Mouse (Mus musculus) bone marrow macrophage, adult 2 months (primary cell): ENCODE measurements around the gene Tbc1d8. TPM values are rescaled to one million over a fixed set of nuclear protein-coding genes. Genes with fewer than 3 reads are reported as not detected.

ENCODE experiments used
- H3K27ac ChIP-seq: 2 replicates; pipeline ENCODE4 v1.5.1; 2012; ENCODE audit warnings: low read depth, low read length; ENCODE audit not compliant: insufficient read depth
- H3K4me1 ChIP-seq: 2 replicates; pipeline ENCODE4 v1.6.1; 2012; ENCODE audit warnings: low read length; ENCODE audit not compliant: control insufficient read depth, insufficient read depth
- H3K4me3 ChIP-seq: 2 replicates; pipeline ENCODE4 v1.5.1; 2012; ENCODE audit warnings: mild to moderate bottlenecking, low read length, moderate library complexity; ENCODE audit not compliant: insufficient read depth
- CTCF ChIP-seq: IDR thresholded peaks from 2 replicates; pipeline ENCODE4 v1.5.1; 2012; ENCODE audit warnings: low read depth, mild to moderate bottlenecking, low read length, moderate library complexity
- POLR2A ChIP-seq: IDR thresholded peaks from 2 replicates; pipeline ENCODE4 v1.6.1; 2012; ENCODE audit warnings: mild to moderate bottlenecking, low read depth, low read length, borderline replicate concordance
- polyA plus RNA-seq: library from polyadenylated mRNA; stranded (reverse); fragments of >200 nt; gene quantifications from 2 replicates; pipeline ENCODE4 v1.2.4, GENCODE M21; 2012; ENCODE audit not compliant: missing spikeins, insufficient read depth, insufficient read length

Gene Tbc1d8
- polyA plus RNA-seq, 1 experiment: 78.2 TPM

- Histone ChIP-seq H3K4me1 (no peaks in the 10 kb centered on the region), H3K27ac (no peak overlapping the region), H3K4me3 (no peak overlapping the region)
- no peak for TF ChIP-seq CTCF
- no peak for TF ChIP-seq POLR2A
These were observed 48.5 kb downstream of the Tbc1d8 start for GRCm38 (mm10) chr1:39430020-39430419.

GRCm38 (mm10) chr1:39429015-39429414 is 49.5 kb downstream of the Tbc1d8 start:
- no peak for TF ChIP-seq POLR2A
- no peak for TF ChIP-seq CTCF
- Histone ChIP-seq H3K27ac (no peak overlapping the region), H3K4me1 (no peaks in the 10 kb centered on the region), H3K4me3 (no peak overlapping the region)

- Histone ChIP-seq H3K27ac (no peak overlapping the region), H3K4me1 (no peaks in the 10 kb centered on the region), H3K4me3 (no peak overlapping the region)
- TF ChIP-seq POLR2A (no peak), CTCF (no peak)
These were observed 50.3 kb downstream of the Tbc1d8 start for GRCm38 (mm10) chr1:39428280-39428679.

- Histone ChIP-seq H3K4me3 (no peak overlapping the region), H3K4me1 (no peaks in the 10 kb centered on the region), H3K27ac (no peak overlapping the region)
- TF ChIP-seq CTCF (no peak), POLR2A (no peak)
These were observed 53.1 kb downstream of the Tbc1d8 start for GRCm38 (mm10) chr1:39425497-39425896.

GRCm38 (mm10) chr1:39420987-39421386 is 57.6 kb downstream of the Tbc1d8 start:
- TF ChIP-seq CTCF (no peak), POLR2A (no peak)
- Histone ChIP-seq H3K4me3 (no peak overlapping the region), H3K27ac (no peak overlapping the region), H3K4me1 (no peaks in the 10 kb centered on the region)

GRCm38 (mm10) chr1:39418852-39419251 is 59.7 kb downstream of the Tbc1d8 start:
- Histone ChIP-seq H3K4me3 (no peak overlapping the region), H3K4me1 (no peaks in the 10 kb centered on the region), H3K27ac (no peak overlapping the region)
- no peak for TF ChIP-seq POLR2A
- no peak for TF ChIP-seq CTCF

GRCm38 (mm10) chr1:39417817-39418216 is 60.7 kb downstream of the Tbc1d8 start:
- H3K4me1 ChIP-seq: no peaks in the 10 kb centered on the region
- H3K27ac ChIP-seq: no peak overlapping the region
- no peak for TF ChIP-seq POLR2A
- TF ChIP-seq CTCF: no peak
- H3K4me3 ChIP-seq: no peak overlapping the region

- Histone ChIP-seq H3K27ac (no peak overlapping the region), H3K4me1 (peaks cover 8% of the 10 kb centered on the region), H3K4me3 (no peak overlapping the region)
- TF ChIP-seq POLR2A (no peak), CTCF (no peak)
These were observed 68.3 kb downstream of the Tbc1d8 start for GRCm38 (mm10) chr1:39410085-39410821.

GRCm38 (mm10) chr1:39408668-39409067 is 69.9 kb downstream of the Tbc1d8 start:
- Histone ChIP-seq H3K27ac (0 out of 2 replicates have a peak overlapping the region, but pooled peaks have one; percentile 1), H3K4me3 (no peak overlapping the region), H3K4me1 (peaks cover 8% of the 10 kb centered on the region)
- no peak for TF ChIP-seq POLR2A
- TF ChIP-seq CTCF: no peak

- TF ChIP-seq CTCF (no peak), POLR2A (no peak)
These were observed 70.4 kb downstream of the Tbc1d8 start for GRCm38 (mm10) chr1:39408123-39408522.

GRCm38 (mm10) chr1:39407108-39407507 is 71.4 kb downstream of the Tbc1d8 start:
- no peak for TF ChIP-seq CTCF
- TF ChIP-seq POLR2A: no peak
- Histone ChIP-seq H3K4me3 (no peak overlapping the region), H3K4me1 (peaks cover 8% of the 10 kb centered on the region), H3K27ac (no peak overlapping the region)

More at GRCm38 (mm10) chr1:39408123-39408522, 70.4 kb downstream of the Tbc1d8 start:
- Histone ChIP-seq H3K4me3 (no peak overlapping the region), H3K27ac (no peak overlapping the region), H3K4me1 (peaks cover 8% of the 10 kb centered on the region)
